Mouse (Mus musculus) limb, embryonic 14.5 days (tissue): ENCODE results near the gene Vps53. TPM values are rescaled to one million over a fixed set of nuclear protein-coding genes. Genes with fewer than 3 reads are reported as not detected.

ENCODE experiments used
- ATAC-seq: fragments of 200-750 bp; cut with Nextera tagmentation; 2 replicates; pipeline ENCODE4 v1.8.0; 2017; ENCODE audit warnings: low read depth, moderate number of reproducible peaks, moderate TSS enrichment; ENCODE audit not compliant: low FRiP score
- DNase-seq: peaks from one replicate; pipeline ENCODE4 v3.0.0-alpha.2; 2015; ENCODE audit warnings: low spot score
- H3K27ac ChIP-seq: fragments of 300-500 bp; sonication (generic); replicated peaks from 2 replicates; pipeline ENCODE4 v1.5.1; 2014; ENCODE audit warnings: low read depth, mild to moderate bottlenecking, low read length, moderate library complexity, mixed read lengths
- H3K27me3 ChIP-seq: fragments of 300-500 bp; sonication (generic); 2 replicates; pipeline ENCODE4 v1.6.1; 2014; ENCODE audit warnings: low read length, mixed read lengths; ENCODE audit not compliant: control insufficient read depth, insufficient read depth
- H3K36me3 ChIP-seq: fragments of 300-500 bp; sonication (generic); 2 replicates; pipeline ENCODE4 v1.6.1; 2014; ENCODE audit warnings: mild to moderate bottlenecking, low read length, moderate library complexity, mixed read lengths; ENCODE audit not compliant: control insufficient read depth, insufficient read depth
- H3K4me1 ChIP-seq: fragments of 300-500 bp; sonication (generic); 2 replicates; pipeline ENCODE4 v1.6.1; 2014; ENCODE audit warnings: antibody characterized with exemption, low read length, mixed read lengths; ENCODE audit not compliant: control insufficient read depth, insufficient read depth
- H3K4me2 ChIP-seq: fragments of 300-500 bp; sonication (generic); replicated peaks from 2 replicates; pipeline ENCODE4 v1.6.1; 2014; ENCODE audit warnings: low read depth, mild to moderate bottlenecking, low read length, moderate library complexity; ENCODE audit not compliant: severe bottlenecking
- H3K4me3 ChIP-seq: fragments of 300-500 bp; sonication (generic); replicated peaks from 2 replicates; pipeline ENCODE4 v1.5.1; 2014; ENCODE audit warnings: low read length
- H3K9ac ChIP-seq: fragments of 300-500 bp; sonication (generic); 2 replicates; pipeline ENCODE4 v1.6.1; 2014; ENCODE audit warnings: mild to moderate bottlenecking, low read depth, low read length, moderate library complexity; ENCODE audit not compliant: severe bottlenecking
- H3K9me3 ChIP-seq: fragments of 300-500 bp; sonication (generic); 2 replicates; pipeline ENCODE4 v1.6.1; 2016; ENCODE audit warnings: low read length; ENCODE audit not compliant: control insufficient read depth
- POLR2A ChIP-seq: fragments of 200-500 bp; IDR thresholded peaks from 2 replicates; pipeline ENCODE4 v1.8.0; 2012; ENCODE audit warnings: inconsistent platforms, mild to moderate bottlenecking, moderate library complexity, borderline replicate concordance; ENCODE audit not compliant: insufficient read depth, insufficient read length; ENCODE audit errors: extremely low read depth
- WGBS: fragments of 180-500 bp; shearing (Covaris S2); extraction: QIAGEN DNeasy Blood & Tissue Kit; methylation state at CpG from one replicate; pipeline ENCODE4 v1.1.7; 2014; 5-methylcytosine and 5-hydroxymethylcytosine counted together
- polyA plus RNA-seq, 2 experiments: library from polyadenylated mRNA; depleted of rRNA in 1 of 2; stranded (reverse) in 1 of 2; unstranded in 1 of 2; fragments of >200 nt; fragmentation: Nextera tagmentation in 1 of 2; extraction: Ambion mirVana in 1 of 2; gene quantifications; 2 replicates each; pipeline versions ENCODE4 v1.2.1 to v1.2.3; 2012 to 2014

Gene Vps53
- polyA plus RNA-seq, 2 experiments, result 29.6 to 37.3 TPM

DNA sequence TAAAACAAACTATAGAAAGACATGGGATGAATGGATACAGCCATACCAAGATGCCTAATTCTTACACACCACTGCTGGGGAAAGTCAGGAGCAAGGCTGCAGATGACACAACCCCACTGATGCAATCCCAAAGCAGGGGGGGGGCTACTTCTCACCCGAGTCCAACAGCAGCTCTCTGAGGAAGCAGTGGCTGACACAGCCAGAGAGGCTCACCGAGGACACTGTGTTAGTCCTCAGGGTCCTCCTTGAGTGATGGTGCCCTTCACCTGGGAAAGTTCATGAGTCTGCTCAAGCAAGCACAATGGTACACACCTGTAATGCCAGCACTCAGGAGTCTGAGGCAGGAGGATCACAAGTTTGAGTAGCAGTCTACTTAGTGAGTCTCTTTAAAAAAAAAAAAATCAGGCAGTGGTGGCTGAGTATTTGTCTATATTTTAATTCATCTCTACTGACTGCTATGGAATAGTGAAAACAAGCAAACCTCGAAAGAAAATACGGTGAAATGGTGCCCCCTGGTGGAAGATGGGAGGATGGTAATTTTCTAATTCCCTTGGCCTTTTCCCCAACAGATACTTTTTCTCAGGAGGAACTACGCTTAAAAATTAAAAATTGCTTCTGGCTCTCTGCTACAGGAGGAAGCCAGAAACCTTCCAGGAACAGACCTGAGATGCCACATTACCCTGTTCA is 12.2 kb downstream of the Vps53 start:
- Histone ChIP-seq H3K27me3 (no peaks in the 10 kb centered on the region), H3K4me3 (no peak overlapping the region)

DNA sequence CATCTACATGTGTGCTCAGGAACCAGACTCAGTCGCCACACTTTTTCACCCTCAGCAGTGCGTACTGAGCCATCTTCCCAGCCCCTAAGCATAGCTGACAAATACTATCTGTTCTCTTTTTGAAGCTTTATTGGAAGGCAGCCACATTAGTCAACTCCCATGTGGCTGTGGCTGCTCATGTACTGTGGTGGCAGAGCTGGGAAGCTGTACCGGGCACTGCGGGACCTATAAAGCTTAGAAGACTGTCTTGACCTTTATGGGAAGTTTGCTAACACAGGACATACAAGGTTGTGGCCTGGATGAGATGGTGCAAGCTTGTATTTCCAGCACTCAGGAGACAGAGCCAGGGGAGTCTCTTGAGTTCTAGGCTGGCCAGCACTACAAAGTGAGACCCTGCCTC is 12.8 kb downstream of the Vps53 start:
- Histone ChIP-seq H3K9ac (no peak overlapping the region), H3K4me2 (no peak overlapping the region), H3K4me3 (no peak overlapping the region), H3K9me3 (no peaks in the 10 kb centered on the region), H3K4me1 (no peaks in the 10 kb centered on the region), H3K27me3 (no peaks in the 10 kb centered on the region), H3K36me3 (peaks cover 26% of the 10 kb centered on the region), H3K27ac (no peak overlapping the region)
- no peak for DNase-seq
- no peak for ATAC-seq
- WGBS, result 95% methylated on average over 4 of the region's 4 CpGs
- TF ChIP-seq POLR2A, result no peak

More for the DNA sequence above, 12.2 kb downstream of the Vps53 start:
- ATAC-seq (no peak), DNase-seq (peak; percentile 66)
- WGBS, result 28% methylated on average over 5 of the region's 5 CpGs
- H3K4me2 ChIP-seq, result no peak overlapping the region
- peaks cover 31% of the 10 kb centered on the region for H3K36me3 ChIP-seq
- H3K9me3 ChIP-seq, result no peaks in the 10 kb centered on the region
- no peak overlapping the region for H3K9ac ChIP-seq
- no peaks in the 10 kb centered on the region for H3K4me1 ChIP-seq
- no peak for TF ChIP-seq POLR2A
- no peak overlapping the region for H3K27ac ChIP-seq

DNA sequence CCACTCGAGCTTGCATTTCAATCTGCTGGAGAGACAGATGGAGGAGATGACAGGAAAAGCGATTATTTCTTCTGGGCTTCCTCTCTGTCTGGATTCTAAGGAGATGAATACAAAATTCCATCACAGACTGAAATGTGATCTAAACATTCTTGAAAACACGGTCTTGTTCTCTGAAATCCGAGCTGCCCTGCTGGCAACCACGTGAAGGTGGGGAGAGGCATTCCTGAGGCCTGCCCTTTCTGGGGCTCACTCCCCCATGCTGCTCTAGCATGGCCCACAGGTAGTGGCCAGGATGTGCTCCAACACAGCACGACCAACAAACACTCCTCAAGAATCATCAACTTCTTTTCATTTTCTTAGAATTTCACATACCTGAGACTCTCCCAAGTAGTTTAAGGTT is 19.2 kb downstream of the Vps53 start:
- H3K9me3 ChIP-seq, result no peaks in the 10 kb centered on the region
- no peak overlapping the region for H3K27ac ChIP-seq
- DNase-seq (peak; percentile 9), ATAC-seq (no peak)
- no peaks in the 10 kb centered on the region for H3K4me1 ChIP-seq
- peaks cover 26% of the 10 kb centered on the region for H3K36me3 ChIP-seq
- H3K27me3 ChIP-seq, result no peaks in the 10 kb centered on the region
- H3K4me2 ChIP-seq, result no peak overlapping the region
- TF ChIP-seq POLR2A, result no peak
- WGBS, result 36% methylated on average over 6 of the region's 6 CpGs
- no peak overlapping the region for H3K9ac ChIP-seq
- no peak overlapping the region for H3K4me3 ChIP-seq

DNA sequence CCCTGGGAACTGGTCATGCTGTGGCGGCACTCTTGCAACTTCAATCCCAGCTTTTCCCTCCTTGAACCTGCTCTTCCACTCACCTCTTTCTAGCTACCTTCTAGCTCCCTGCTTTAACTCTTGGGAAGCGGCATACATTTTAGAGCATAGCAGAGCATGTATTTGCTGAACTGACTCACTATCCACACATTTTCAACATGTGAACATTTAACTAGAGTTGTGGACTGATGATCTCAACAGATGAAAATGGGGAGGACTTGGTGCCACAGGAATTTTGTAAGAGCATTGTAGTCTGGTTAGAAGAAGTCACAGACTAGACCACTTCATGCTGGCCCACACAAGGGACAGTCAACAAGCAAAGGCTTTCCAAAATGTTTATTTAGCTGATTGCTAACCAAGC is 21.1 kb downstream of the Vps53 start:
- 88% methylated on average over 2 of the region's 2 CpGs for WGBS
- peaks cover 28% of the 10 kb centered on the region for H3K36me3 ChIP-seq
- no peaks in the 10 kb centered on the region for H3K4me1 ChIP-seq
- H3K4me3 ChIP-seq, result no peak overlapping the region
- H3K9ac ChIP-seq, result no peak overlapping the region
- ATAC-seq (no peak), DNase-seq (no peak)
- TF ChIP-seq POLR2A, result no peak
- H3K9me3 ChIP-seq, result no peaks in the 10 kb centered on the region
- no peaks in the 10 kb centered on the region for H3K27me3 ChIP-seq
- no peak overlapping the region for H3K4me2 ChIP-seq
- no peak overlapping the region for H3K27ac ChIP-seq

DNA sequence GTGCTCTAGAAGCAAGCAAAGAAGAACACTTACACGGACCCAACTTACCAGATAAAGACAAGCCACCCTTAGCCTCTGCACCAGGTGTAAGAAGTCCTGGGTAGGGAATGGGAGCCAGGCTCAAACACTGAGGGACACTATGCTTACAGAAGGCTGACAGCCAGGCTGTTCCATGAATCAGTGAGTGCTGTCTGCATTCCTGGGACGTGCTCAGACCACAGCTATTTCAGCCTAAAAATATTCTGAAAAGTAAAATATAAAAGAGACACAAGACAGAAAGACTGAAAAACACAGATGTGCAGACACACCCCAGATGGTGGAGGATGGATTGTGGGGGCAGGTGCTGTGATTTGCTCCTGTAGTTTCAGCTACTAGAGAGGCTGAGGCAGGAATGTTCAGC is 24.6 kb downstream of the Vps53 start:
- no peak for TF ChIP-seq POLR2A
- no peak for DNase-seq

More for the DNA sequence above, 24.6 kb downstream of the Vps53 start:
- no peak overlapping the region for H3K27ac ChIP-seq
- H3K9me3 ChIP-seq, result no peaks in the 10 kb centered on the region
- no peak overlapping the region for H3K4me2 ChIP-seq
- H3K4me3 ChIP-seq, result no peak overlapping the region
- 86% methylated on average over 2 of the region's 2 CpGs for WGBS
- peaks cover 19% of the 10 kb centered on the region for H3K36me3 ChIP-seq
- no peak overlapping the region for H3K9ac ChIP-seq
- 0 out of 2 replicates have a peak, but pooled peaks cover 3% of the 10 kb centered on the region for H3K4me1 ChIP-seq
- H3K27me3 ChIP-seq, result no peaks in the 10 kb centered on the region
- ATAC-seq, result no peak
